Mouse (Mus musculus): ENCODE data around the gene Lamc3.

GRCm38 (mm10) chr2:31876446-31876845 lies 10.6 kb upstream of the Lamc3 start:
- TF ChIP-seq EP300 (IDR thresholded peaks at IDR 0.05; ENCODE audit: low read depth) (no peak), CTCF (IDR thresholded peaks at IDR 0.05; ENCODE audit: low read depth) (no peak)

Data from liver, postnatal 0 days (tissue).